Mouse (Mus musculus): ENCODE results near the gene Sgip1. TPM values are rescaled to one million over a fixed set of nuclear protein-coding genes. Genes with fewer than 3 reads are reported as not detected.

Gene Sgip1
- polyA plus RNA-seq, 1 experiment from 2014 or later, result 68.0 TPM

- H3K36me3 ChIP-seq (ENCODE audit: control insufficient read depth, insufficient read depth, low read length), result no peaks in the 10 kb centered on the region
- no peaks in the 10 kb centered on the region for H3K9me3 ChIP-seq (ENCODE audit: control insufficient read depth, low read length)
- H3K27ac ChIP-seq (ENCODE audit: low read depth, low read length), result no peak overlapping the region
- H3K4me1 ChIP-seq (ENCODE audit: control insufficient read depth, insufficient read depth, low read depth, low read length), result no peaks in the 10 kb centered on the region
- no peak overlapping the region for H3K4me3 ChIP-seq (ENCODE audit: low read length)
- WGBS, result 85% methylated on average over 8 of the region's 8 CpGs
- no peaks in the 10 kb centered on the region for H3K27me3 ChIP-seq (replicated peaks; ENCODE audit: control insufficient read depth, insufficient read depth, low read length)
- no peak for ATAC-seq
- no peak overlapping the region for H3K4me2 ChIP-seq (ENCODE audit: low read length)
- no peak overlapping the region for H3K9ac ChIP-seq (ENCODE audit: low read depth, low read length)
Observed at GRCm38 (mm10) chr4:102813346-102813745, 72.2 kb downstream of the Sgip1 start.

GRCm38 (mm10) chr4:102821786-102822185 is 80.7 kb downstream of the Sgip1 start:
- 69% methylated on average over 4 of the region's 4 CpGs for WGBS
- Histone ChIP-seq H3K9ac (ENCODE audit: low read depth, low read length) (no peak overlapping the region), H3K4me2 (ENCODE audit: low read length) (no peak overlapping the region), H3K9me3 (ENCODE audit: control insufficient read depth, low read length) (no peaks in the 10 kb centered on the region), H3K4me1 (ENCODE audit: control insufficient read depth, insufficient read depth, low read depth, low read length) (no peaks in the 10 kb centered on the region), H3K27ac (ENCODE audit: low read depth, low read length) (no peak overlapping the region), H3K36me3 (ENCODE audit: control insufficient read depth, insufficient read depth, low read length) (no peaks in the 10 kb centered on the region), H3K27me3 (replicated peaks; ENCODE audit: control insufficient read depth, insufficient read depth, low read length) (no peaks in the 10 kb centered on the region), H3K4me3 (ENCODE audit: low read length) (no peak overlapping the region)
- no peak for ATAC-seq

- H3K9me3 ChIP-seq (ENCODE audit: control insufficient read depth, low read length), result no peaks in the 10 kb centered on the region
- H3K9ac ChIP-seq (ENCODE audit: low read depth, low read length), result no peak overlapping the region
- 77% methylated on average over 2 of the region's 2 CpGs for WGBS
Observed at GRCm38 (mm10) chr4:102824494-102824893, 83.4 kb downstream of the Sgip1 start.

GRCm38 (mm10) chr4:102826159-102826558 is 85.1 kb downstream of the Sgip1 start:
- no peak overlapping the region for H3K4me3 ChIP-seq (ENCODE audit: low read length)
- no peak overlapping the region for H3K27ac ChIP-seq (ENCODE audit: low read depth, low read length)
- no peaks in the 10 kb centered on the region for H3K9me3 ChIP-seq (ENCODE audit: control insufficient read depth, low read length)
- 70% methylated on average over 2 of the region's 2 CpGs for WGBS
- H3K36me3 ChIP-seq (ENCODE audit: control insufficient read depth, insufficient read depth, low read length), result no peaks in the 10 kb centered on the region
- H3K4me1 ChIP-seq (ENCODE audit: control insufficient read depth, insufficient read depth, low read depth, low read length), result no peaks in the 10 kb centered on the region
- ATAC-seq, result no peak
- H3K9ac ChIP-seq (ENCODE audit: low read depth, low read length), result no peak overlapping the region
- H3K27me3 ChIP-seq (replicated peaks; ENCODE audit: control insufficient read depth, insufficient read depth, low read length), result no peaks in the 10 kb centered on the region
- H3K4me2 ChIP-seq (ENCODE audit: low read length), result no peak overlapping the region

More at GRCm38 (mm10) chr4:102824494-102824893, 83.4 kb downstream of the Sgip1 start:
- no peak overlapping the region for H3K27ac ChIP-seq (ENCODE audit: low read depth, low read length)
- ATAC-seq, result no peak
- H3K4me1 ChIP-seq (ENCODE audit: control insufficient read depth, insufficient read depth, low read depth, low read length), result no peaks in the 10 kb centered on the region
- no peak overlapping the region for H3K4me3 ChIP-seq (ENCODE audit: low read length)
- no peak overlapping the region for H3K4me2 ChIP-seq (ENCODE audit: low read length)
- H3K27me3 ChIP-seq (replicated peaks; ENCODE audit: control insufficient read depth, insufficient read depth, low read length), result no peaks in the 10 kb centered on the region
- no peaks in the 10 kb centered on the region for H3K36me3 ChIP-seq (ENCODE audit: control insufficient read depth, insufficient read depth, low read length)

GRCm38 (mm10) chr4:102828518-102828917 is 87.4 kb downstream of the Sgip1 start:
- no peaks in the 10 kb centered on the region for H3K36me3 ChIP-seq (ENCODE audit: control insufficient read depth, insufficient read depth, low read length)
- no peak overlapping the region for H3K27ac ChIP-seq (ENCODE audit: low read depth, low read length)
- no peaks in the 10 kb centered on the region for H3K27me3 ChIP-seq (replicated peaks; ENCODE audit: control insufficient read depth, insufficient read depth, low read length)
- 90% methylated on average over 2 of the region's 2 CpGs for WGBS
- no peak overlapping the region for H3K4me2 ChIP-seq (ENCODE audit: low read length)
- 0 out of 2 replicates have a peak, but pooled peaks cover 3% of the 10 kb centered on the region for H3K4me1 ChIP-seq (ENCODE audit: control insufficient read depth, insufficient read depth, low read depth, low read length)
- no peaks in the 10 kb centered on the region for H3K9me3 ChIP-seq (ENCODE audit: control insufficient read depth, low read length)
- no peak for ATAC-seq
- no peak overlapping the region for H3K9ac ChIP-seq (ENCODE audit: low read depth, low read length)
- H3K4me3 ChIP-seq (ENCODE audit: low read length), result no peak overlapping the region

DNA sequence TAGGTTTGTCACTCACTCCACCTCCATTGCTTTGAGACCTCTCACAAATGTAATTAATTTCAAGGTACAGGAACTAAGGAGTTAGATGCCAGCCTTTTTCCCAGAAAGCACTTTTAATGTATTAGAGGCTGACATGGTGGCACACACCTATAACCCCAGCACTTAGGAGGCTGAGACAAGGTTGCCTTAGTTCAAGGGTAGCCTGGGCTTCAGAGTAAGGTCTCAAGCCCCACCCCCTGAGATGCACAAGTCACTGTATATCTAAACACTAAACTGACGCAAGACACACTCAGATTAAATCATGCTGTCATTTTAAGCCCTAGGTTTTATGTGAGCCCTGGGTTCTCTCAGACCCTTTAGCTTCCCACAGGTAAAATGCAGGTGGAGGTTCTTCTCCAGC is 92.1 kb downstream of the Sgip1 start:
- ATAC-seq, result no peak
- WGBS, result 79% methylated on average over 1 of the region's 1 CpGs
- no peak overlapping the region for H3K9ac ChIP-seq (ENCODE audit: low read depth, low read length)

GRCm38 (mm10) chr4:102833726-102834125 is 92.6 kb downstream of the Sgip1 start:
- Histone ChIP-seq H3K27ac (ENCODE audit: low read depth, low read length) (no peak overlapping the region), H3K4me1 (ENCODE audit: control insufficient read depth, insufficient read depth, low read depth, low read length) (0 out of 2 replicates have a peak, but pooled peaks cover 3% of the 10 kb centered on the region), H3K36me3 (ENCODE audit: control insufficient read depth, insufficient read depth, low read length) (no peaks in the 10 kb centered on the region), H3K9ac (ENCODE audit: low read depth, low read length) (no peak overlapping the region), H3K4me2 (ENCODE audit: low read length) (no peak overlapping the region), H3K9me3 (ENCODE audit: control insufficient read depth, low read length) (no peaks in the 10 kb centered on the region), H3K4me3 (ENCODE audit: low read length) (no peak overlapping the region), H3K27me3 (replicated peaks; ENCODE audit: control insufficient read depth, insufficient read depth, low read length) (no peaks in the 10 kb centered on the region)
- 65% methylated on average over 2 of the region's 2 CpGs for WGBS
- 0 out of 2 replicates have a peak, but pooled peaks have one; percentile 18 for ATAC-seq

More for the DNA sequence above, 92.1 kb downstream of the Sgip1 start:
- no peak overlapping the region for H3K4me2 ChIP-seq (ENCODE audit: low read length)
- no peak overlapping the region for H3K4me3 ChIP-seq (ENCODE audit: low read length)
- no peaks in the 10 kb centered on the region for H3K36me3 ChIP-seq (ENCODE audit: control insufficient read depth, insufficient read depth, low read length)
- H3K4me1 ChIP-seq (ENCODE audit: control insufficient read depth, insufficient read depth, low read depth, low read length), result 0 out of 2 replicates have a peak, but pooled peaks cover 3% of the 10 kb centered on the region
- no peaks in the 10 kb centered on the region for H3K27me3 ChIP-seq (replicated peaks; ENCODE audit: control insufficient read depth, insufficient read depth, low read length)
- no peaks in the 10 kb centered on the region for H3K9me3 ChIP-seq (ENCODE audit: control insufficient read depth, low read length)
- H3K27ac ChIP-seq (ENCODE audit: low read depth, low read length), result no peak overlapping the region

- Histone ChIP-seq H3K4me3 (ENCODE audit: low read length) (no peak overlapping the region), H3K27me3 (replicated peaks; ENCODE audit: control insufficient read depth, insufficient read depth, low read length) (no peaks in the 10 kb centered on the region), H3K4me1 (ENCODE audit: control insufficient read depth, insufficient read depth, low read depth, low read length) (0 out of 2 replicates have a peak, but pooled peaks cover 3% of the 10 kb centered on the region), H3K36me3 (ENCODE audit: control insufficient read depth, insufficient read depth, low read length) (no peaks in the 10 kb centered on the region), H3K27ac (ENCODE audit: low read depth, low read length) (no peak overlapping the region), H3K9ac (ENCODE audit: low read depth, low read length) (no peak overlapping the region), H3K9me3 (ENCODE audit: control insufficient read depth, low read length) (no peaks in the 10 kb centered on the region), H3K4me2 (ENCODE audit: low read length) (no peak overlapping the region)
- no peak for ATAC-seq
- 86% methylated on average over 1 of the region's 1 CpGs for WGBS
Observed at GRCm38 (mm10) chr4:102834710-102835109, 93.6 kb downstream of the Sgip1 start.

GRCm38 (mm10) chr4:102840062-102840798 is 99.1 kb downstream of the Sgip1 start:
- no peak for ATAC-seq
- Histone ChIP-seq H3K4me3 (ENCODE audit: low read length) (no peak overlapping the region), H3K4me1 (ENCODE audit: control insufficient read depth, insufficient read depth, low read depth, low read length) (no peaks in the 10 kb centered on the region; the same call in 1 of the 2 replicates), H3K9me3 (ENCODE audit: control insufficient read depth, low read length) (no peaks in the 10 kb centered on the region), H3K27me3 (replicated peaks; ENCODE audit: control insufficient read depth, insufficient read depth, low read length) (no peaks in the 10 kb centered on the region), H3K9ac (ENCODE audit: low read depth, low read length) (no peak overlapping the region), H3K4me2 (ENCODE audit: low read length) (no peak overlapping the region), H3K27ac (ENCODE audit: low read depth, low read length) (no peak overlapping the region), H3K36me3 (ENCODE audit: control insufficient read depth, insufficient read depth, low read length) (no peaks in the 10 kb centered on the region)
- 73% methylated on average over 7 of the region's 7 CpGs for WGBS
